Mouse (Mus musculus) spleen, adult 2 months (tissue): ENCODE results near the gene Irgm1.

Experiments used
- CTCF ChIP-seq: fragments of 200-500 bp; IDR thresholded peaks from 2 replicates; pipeline ENCODE4 v1.5.1; 2011; ENCODE audit warnings: mild to moderate bottlenecking, inconsistent platforms; ENCODE audit not compliant: insufficient read depth, insufficient read length, insufficient replicate concordance; ENCODE audit errors: extremely low read depth
- POLR2A ChIP-seq: fragments of 200-500 bp; IDR thresholded peaks from 2 replicates; pipeline ENCODE4 v1.6.1; 2011; ENCODE audit warnings: low read depth, low read length, inconsistent platforms

DNA sequence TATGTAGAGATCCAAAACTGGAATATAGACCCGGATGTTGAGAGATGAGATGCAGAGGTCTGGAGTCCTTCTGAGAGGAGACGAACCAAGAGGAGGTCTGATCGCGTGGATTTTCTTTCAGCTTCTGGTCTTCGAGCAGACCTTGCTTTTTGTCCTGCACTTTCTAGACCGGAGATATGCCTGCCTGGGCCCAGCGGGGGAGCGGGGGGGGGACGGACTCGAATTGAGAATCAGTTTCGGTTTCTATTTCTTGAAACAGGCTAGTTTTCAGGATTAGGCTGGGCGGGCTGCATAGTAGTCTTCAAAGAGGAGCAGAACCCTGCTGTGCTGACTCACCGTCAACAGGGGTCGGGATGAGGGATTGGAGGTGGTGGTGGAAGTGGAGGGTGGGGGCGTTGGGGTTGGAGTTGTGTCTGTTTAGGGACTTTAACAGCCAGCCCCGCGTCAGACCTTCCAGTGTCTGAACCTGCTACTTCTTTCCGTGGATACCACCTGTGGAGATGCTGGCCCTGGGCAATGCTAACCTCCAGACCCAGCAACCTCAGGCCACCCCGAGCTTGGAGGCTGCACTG is at the start of gene Irgm1:
- no peak for TF ChIP-seq CTCF
- TF ChIP-seq POLR2A = peak; percentile 8; the same call in 1 of the 2 replicates
